Mouse (Mus musculus): ENCODE measurements at regions not wholly inside any gene's neighbourhood (a gene's known extent, or its start where the extent isn't known, plus 50 kb on each side); places are given as distances from the start of the nearest gene placed in this dataset.

DNA sequence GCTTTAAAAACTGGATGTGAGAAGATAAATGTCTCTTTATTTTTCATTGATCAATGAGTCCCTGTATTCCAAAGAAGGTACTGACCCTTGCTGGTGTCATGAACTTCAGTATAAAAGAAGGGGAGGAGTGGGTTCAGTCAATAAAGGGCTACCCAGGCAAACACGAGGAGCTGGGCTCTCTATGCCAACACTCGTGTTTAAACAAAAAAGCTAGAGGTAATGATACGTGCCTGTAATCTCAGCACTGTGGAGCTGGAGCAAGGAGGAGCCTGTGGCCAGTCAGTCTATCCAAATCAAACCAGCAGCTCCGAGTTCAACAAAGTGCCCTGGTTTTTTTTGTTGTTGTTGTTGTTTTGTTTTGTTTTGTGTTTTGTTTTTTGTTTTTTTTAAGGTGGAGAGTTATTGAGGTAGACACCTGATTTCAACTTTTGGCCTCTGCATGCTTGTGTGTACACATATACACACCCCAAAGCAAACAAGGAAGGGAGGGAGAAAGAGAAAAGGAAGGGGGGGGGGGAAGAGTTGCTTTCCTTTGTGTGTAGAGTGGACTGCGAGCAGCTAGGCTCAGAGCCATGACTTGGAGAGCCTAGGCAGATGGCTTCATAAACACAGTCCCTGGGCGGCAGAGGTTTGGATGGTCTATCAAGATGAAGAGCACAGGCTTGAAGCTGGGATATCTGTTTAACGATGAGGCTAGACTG lies 174.2 kb upstream of the Cxcr4 start:
- no peak overlapping the region for H3K27ac ChIP-seq (replicated peaks)
- WGBS, result 50% methylated on average over 7 of the region's 7 CpGs
- ATAC-seq (replicated peaks), result no peak
- H3K9ac ChIP-seq (replicated peaks), result no peak overlapping the region
- no peak overlapping the region for H3K4me2 ChIP-seq (replicated peaks)
- H3K4me3 ChIP-seq, result no peak overlapping the region
- H3K36me3 ChIP-seq, result no peaks in the 10 kb centered on the region
- H3K9me3 ChIP-seq, result no peaks in the 10 kb centered on the region
- H3K4me1 ChIP-seq, result no peaks in the 10 kb centered on the region
- H3K27me3 ChIP-seq, result no peaks in the 10 kb centered on the region

DNA sequence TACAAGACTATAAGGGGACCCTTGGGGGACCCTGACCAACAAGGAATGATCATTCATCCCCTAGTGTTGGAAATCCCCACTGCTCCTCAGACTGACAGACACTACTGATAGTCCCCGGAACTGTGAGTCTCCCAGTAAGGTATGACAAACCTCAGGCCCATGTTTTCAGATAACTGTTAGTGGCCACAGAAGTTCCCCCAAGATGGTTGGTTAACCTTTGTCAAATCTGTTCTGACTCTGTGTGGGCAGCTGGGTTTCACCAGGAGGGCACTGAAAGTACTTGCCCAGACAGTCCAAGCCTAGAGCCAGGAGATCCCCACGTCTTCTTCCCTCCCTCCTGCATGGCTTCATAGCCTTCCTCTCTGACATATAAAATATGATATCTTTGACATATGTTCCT lies 173.5 kb upstream of the Cxcr4 start:
- Histone ChIP-seq H3K4me1 (no peaks in the 10 kb centered on the region), H3K36me3 (no peaks in the 10 kb centered on the region), H3K27me3 (no peaks in the 10 kb centered on the region), H3K27ac (replicated peaks) (no peak overlapping the region), H3K9ac (replicated peaks) (no peak overlapping the region), H3K4me2 (replicated peaks) (no peak overlapping the region), H3K9me3 (no peaks in the 10 kb centered on the region), H3K4me3 (no peak overlapping the region)
- ATAC-seq (replicated peaks), result no peak
- 87% methylated on average over 2 of the region's 2 CpGs for WGBS

DNA sequence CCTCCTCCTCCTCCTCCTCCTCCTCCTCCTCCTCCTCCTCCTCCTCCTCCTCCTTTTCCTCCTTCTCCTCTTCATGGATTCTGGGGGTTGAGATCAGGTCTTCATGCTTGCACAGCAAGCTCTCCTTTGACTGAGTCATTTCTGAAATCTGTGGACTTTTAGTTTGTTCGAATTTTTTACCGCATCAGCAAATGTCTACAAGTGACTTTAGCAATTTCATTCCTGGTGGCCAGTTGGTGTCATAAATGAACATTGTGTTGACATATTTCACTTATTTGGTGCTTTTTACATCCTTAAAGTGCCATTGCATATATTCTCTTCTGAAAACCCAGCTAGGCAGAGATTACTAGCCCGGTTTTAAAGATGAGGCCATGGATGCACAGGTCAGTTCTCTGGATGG lies 173.0 kb upstream of the Cxcr4 start:
- Histone ChIP-seq H3K9me3 (no peaks in the 10 kb centered on the region), H3K4me2 (replicated peaks) (no peak overlapping the region), H3K4me1 (no peaks in the 10 kb centered on the region), H3K4me3 (no peak overlapping the region), H3K9ac (replicated peaks) (no peak overlapping the region), H3K27me3 (no peaks in the 10 kb centered on the region), H3K27ac (replicated peaks) (no peak overlapping the region), H3K36me3 (no peaks in the 10 kb centered on the region)
- WGBS, result 91% methylated on average over 3 of the region's 3 CpGs
- ATAC-seq (replicated peaks), result no peak

DNA sequence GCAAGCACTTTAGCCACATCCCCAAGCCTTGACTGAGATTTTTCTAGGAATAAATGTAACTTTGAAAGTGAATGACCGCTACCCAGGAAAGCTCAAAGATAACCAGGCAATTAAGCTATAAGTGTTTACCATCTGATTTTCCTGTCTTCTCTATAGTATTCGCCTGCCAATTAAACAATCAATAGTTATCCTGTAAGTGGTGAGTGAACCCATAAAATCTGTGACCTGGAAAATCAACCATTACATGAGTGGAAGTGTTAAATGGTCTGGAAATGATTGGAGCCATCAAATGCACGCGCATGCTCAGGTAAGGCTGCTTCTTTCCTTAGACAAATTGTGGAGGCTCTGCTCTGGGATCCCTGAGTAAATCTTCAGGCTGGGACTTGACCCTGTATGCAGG lies 170.8 kb upstream of the Cxcr4 start:
- H3K9me3 ChIP-seq, result no peaks in the 10 kb centered on the region
- no peak for ATAC-seq (replicated peaks)
- WGBS, result 77% methylated on average over 4 of the region's 4 CpGs
- no peak overlapping the region for H3K4me2 ChIP-seq (replicated peaks)
- H3K36me3 ChIP-seq, result no peaks in the 10 kb centered on the region
- H3K4me3 ChIP-seq, result no peak overlapping the region
- H3K9ac ChIP-seq (replicated peaks), result no peak overlapping the region
- H3K27ac ChIP-seq (replicated peaks), result no peak overlapping the region
- H3K4me1 ChIP-seq, result peaks cover 7% of the 10 kb centered on the region; the same call in 1 of the 2 replicates
- no peaks in the 10 kb centered on the region for H3K27me3 ChIP-seq

DNA sequence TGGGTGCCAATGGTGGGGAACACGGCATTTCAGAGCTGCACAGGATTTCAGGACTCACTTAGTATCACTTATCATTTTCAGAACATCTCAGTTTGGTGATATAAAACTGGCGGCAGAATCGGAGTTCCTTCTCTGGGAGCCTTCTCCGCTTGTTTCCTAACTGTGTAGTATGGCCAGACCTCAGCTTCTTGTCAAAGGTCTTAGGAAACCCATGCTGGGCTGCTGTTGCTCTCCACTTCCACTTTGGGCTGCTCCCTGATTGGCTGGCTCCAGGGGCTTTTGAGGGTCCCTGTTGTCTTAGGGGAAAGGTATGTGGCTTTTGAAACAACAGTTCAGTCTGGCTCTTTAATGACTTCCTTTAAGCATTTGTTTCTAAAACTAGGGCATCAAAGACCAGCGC lies 170.0 kb upstream of the Cxcr4 start:
- Histone ChIP-seq H3K4me2 (replicated peaks) (no peak overlapping the region), H3K27me3 (no peaks in the 10 kb centered on the region), H3K4me3 (no peak overlapping the region), H3K9me3 (no peaks in the 10 kb centered on the region), H3K4me1 (peaks cover 7% of the 10 kb centered on the region; the same call in 1 of the 2 replicates), H3K27ac (replicated peaks) (no peak overlapping the region), H3K9ac (replicated peaks) (no peak overlapping the region), H3K36me3 (no peaks in the 10 kb centered on the region)
- no peak for ATAC-seq (replicated peaks)
- 68% methylated on average over 5 of the region's 5 CpGs for WGBS

DNA sequence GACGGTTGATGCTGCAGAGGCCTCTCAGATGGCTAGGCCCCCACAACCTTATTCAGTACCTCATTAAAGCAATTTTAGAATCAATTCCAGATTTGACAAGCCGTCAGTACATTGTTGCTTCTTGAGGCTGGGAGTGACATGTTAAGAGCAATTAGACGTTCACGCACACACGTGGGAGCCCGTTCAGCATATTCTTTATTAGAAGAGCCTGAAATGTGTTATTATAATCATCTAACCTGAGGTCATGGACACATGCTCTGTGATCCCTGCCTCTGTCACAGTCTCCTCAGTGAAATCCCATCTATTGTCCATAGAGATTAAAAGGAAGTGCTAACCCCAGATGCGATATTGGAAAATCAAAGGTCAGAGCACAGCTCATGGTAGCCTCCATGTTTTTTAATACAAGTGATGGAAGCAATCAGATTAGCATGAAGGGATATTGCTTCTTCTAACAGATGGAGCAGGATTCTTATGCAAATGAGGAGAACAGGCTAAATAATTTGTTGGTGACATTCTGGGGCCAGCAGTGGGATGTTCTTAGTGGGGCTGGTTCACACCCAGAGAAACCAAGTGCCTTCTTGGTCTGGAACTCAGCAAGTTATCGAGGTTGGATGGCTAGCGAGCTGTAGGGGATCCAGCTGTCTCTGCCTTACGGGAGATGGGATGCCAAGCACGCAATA lies 166.8 kb upstream of the Cxcr4 start:
- no peak overlapping the region for H3K4me2 ChIP-seq (replicated peaks)
- H3K9ac ChIP-seq (replicated peaks), result no peak overlapping the region
- H3K27ac ChIP-seq (replicated peaks), result peak overlapping the region; percentile 60
- H3K4me3 ChIP-seq, result no peak overlapping the region
- no peaks in the 10 kb centered on the region for H3K27me3 ChIP-seq
- no peaks in the 10 kb centered on the region for H3K36me3 ChIP-seq
- no peaks in the 10 kb centered on the region for H3K9me3 ChIP-seq
- H3K4me1 ChIP-seq, result peaks cover 7% of the 10 kb centered on the region; the same call in 1 of the 2 replicates
- WGBS, result 41% methylated on average over 11 of the region's 11 CpGs
- peak; percentile 75 for ATAC-seq (replicated peaks)

DNA sequence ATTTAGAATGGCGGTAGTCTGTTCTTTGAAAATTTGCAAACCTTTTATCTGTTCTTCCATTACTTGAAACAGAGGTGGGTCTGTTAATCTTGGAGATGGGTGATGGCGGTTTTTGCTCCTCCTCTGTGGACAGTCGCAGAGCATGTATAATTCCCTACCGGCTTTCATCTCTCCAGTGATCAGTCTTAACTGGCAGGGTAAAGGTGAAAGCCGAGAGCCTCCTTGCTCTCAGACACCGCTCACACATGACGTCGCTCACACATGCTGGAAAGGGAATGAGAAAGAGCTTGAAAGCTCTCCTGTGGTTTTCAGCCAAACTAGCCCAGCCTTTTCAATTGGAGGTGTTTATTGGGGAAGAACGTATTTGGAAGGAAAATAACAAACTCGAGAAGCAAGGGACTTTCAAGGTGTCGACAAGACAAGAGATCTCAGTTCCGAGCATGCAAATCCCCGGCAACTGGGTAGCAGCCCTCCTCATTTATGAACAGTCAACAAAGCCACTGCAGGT lies 166.3 kb upstream of the Cxcr4 start:
- no peak overlapping the region for H3K4me2 ChIP-seq (replicated peaks)
- H3K36me3 ChIP-seq, result no peaks in the 10 kb centered on the region
- no peaks in the 10 kb centered on the region for H3K9me3 ChIP-seq
- H3K27ac ChIP-seq (replicated peaks), result peak overlapping the region; percentile 60
- no peaks in the 10 kb centered on the region for H3K27me3 ChIP-seq
- WGBS, result 41% methylated on average over 13 of the region's 13 CpGs
- H3K4me1 ChIP-seq, result peaks cover 7% of the 10 kb centered on the region; the same call in 1 of the 2 replicates
- H3K9ac ChIP-seq (replicated peaks), result no peak overlapping the region
- no peak overlapping the region for H3K4me3 ChIP-seq
- ATAC-seq (replicated peaks), result peak; percentile 62; the same call in 1 of the 2 replicates

DNA sequence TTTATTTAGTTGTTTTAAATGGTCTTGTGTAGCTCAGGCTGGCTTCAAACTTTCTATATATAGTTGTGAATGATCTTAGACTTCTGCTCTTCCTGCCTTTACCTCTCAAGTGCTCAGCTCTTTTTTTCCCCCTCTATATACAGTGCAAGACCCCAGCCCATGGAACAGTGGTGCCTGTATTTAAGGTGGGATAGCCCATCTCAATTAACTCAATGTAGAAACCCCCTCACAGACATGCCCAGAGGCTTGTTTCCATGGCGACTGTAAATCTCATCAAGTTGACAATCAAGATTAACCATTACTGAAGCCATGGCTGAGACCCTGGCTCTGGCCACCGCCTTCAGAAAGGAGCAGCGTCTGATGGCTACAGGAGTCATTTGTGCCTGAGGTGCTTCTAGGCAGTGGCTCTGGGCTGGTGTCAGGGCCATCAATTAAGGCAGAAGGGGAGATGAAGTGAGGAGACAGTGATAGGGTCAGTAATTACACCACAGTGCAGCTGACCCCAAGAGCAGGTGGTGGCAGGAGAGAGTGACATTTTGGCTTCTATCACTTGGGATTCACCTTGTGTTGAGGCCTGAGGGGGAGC lies 161.4 kb upstream of the Cxcr4 start:
- no peaks in the 10 kb centered on the region for H3K36me3 ChIP-seq
- H3K9me3 ChIP-seq, result no peaks in the 10 kb centered on the region
- H3K27ac ChIP-seq (replicated peaks), result no peak overlapping the region
- no peaks in the 10 kb centered on the region for H3K27me3 ChIP-seq
- 53% methylated on average over 3 of the region's 3 CpGs for WGBS
- no peak overlapping the region for H3K4me2 ChIP-seq (replicated peaks)
- H3K4me3 ChIP-seq, result no peak overlapping the region
- no peak for ATAC-seq (replicated peaks)
- H3K9ac ChIP-seq (replicated peaks), result no peak overlapping the region
- peaks cover 3% of the 10 kb centered on the region; the same call in 1 of the 2 replicates for H3K4me1 ChIP-seq

DNA sequence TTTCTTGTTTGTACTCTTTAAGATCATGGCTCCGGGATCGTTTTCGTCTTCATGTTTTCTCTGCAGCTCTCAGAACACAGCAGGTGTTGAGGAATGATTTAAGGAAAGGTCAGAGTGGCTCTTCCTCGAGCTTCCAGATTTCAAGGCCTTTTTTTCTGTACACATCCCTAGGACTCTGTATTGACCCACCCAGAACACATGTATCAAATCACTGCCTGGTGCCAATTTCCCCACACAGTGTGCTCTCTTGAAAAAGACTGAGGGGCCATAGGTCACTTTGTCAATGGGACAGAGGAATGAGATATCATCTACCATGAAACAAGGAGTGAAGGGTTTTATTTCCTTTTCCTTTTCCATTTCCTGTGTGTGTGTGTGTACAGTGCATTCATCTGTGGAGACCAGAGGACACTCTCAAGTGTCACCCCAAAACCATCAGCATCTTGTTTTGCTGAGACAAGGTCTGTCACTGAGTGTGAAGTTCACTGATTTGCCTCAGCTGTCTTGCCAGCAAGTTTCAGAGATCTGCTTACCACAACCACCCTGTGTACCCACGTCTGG lies 157.4 kb upstream of the Cxcr4 start:
- no peak overlapping the region for H3K4me3 ChIP-seq
- H3K36me3 ChIP-seq, result no peaks in the 10 kb centered on the region
- H3K27me3 ChIP-seq, result no peaks in the 10 kb centered on the region
- H3K27ac ChIP-seq (replicated peaks), result no peak overlapping the region
- no peaks in the 10 kb centered on the region for H3K9me3 ChIP-seq
- no peak for ATAC-seq (replicated peaks)
- no peak overlapping the region for H3K4me2 ChIP-seq (replicated peaks)
- H3K4me1 ChIP-seq, result no peaks in the 10 kb centered on the region
- no peak overlapping the region for H3K9ac ChIP-seq (replicated peaks)
- WGBS, result 78% methylated on average over 5 of the region's 5 CpGs

DNA sequence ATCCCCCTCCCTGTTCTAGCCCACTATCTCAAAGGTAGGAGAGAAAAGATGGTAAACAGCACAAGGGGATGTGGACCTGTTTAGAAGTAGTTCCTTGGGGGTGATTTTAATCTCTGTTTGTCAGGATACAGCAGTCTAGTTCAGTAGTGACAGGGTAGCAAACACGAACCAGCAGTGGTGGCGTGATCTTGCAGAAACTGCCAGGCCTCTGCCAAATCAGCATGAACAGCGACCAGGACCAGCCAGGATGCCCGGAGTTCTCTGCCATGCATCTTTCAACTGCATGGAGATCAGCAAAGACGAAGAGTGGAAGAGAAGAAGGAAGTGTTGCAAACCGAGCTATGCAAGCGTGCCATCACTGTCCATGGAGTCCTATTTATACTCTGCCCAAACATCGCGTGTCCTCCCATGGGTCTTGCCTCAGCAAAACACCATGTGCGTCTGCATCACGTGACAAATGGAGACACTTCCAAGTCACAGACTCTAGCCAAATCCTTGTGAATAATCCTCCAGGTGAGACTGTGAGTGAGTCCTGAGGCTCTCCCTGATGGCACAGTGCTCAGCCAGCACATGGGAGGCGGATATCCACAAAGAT lies 155.2 kb upstream of the Cxcr4 start:
- no peak overlapping the region for H3K4me3 ChIP-seq
- H3K27ac ChIP-seq (replicated peaks), result no peak overlapping the region
- H3K9ac ChIP-seq (replicated peaks), result no peak overlapping the region
- no peaks in the 10 kb centered on the region for H3K36me3 ChIP-seq
- ATAC-seq (replicated peaks), result no peak
- no peaks in the 10 kb centered on the region for H3K27me3 ChIP-seq
- no peaks in the 10 kb centered on the region for H3K9me3 ChIP-seq
- 92% methylated on average over 12 of the region's 12 CpGs for WGBS
- H3K4me2 ChIP-seq (replicated peaks), result no peak overlapping the region
- no peaks in the 10 kb centered on the region for H3K4me1 ChIP-seq

DNA sequence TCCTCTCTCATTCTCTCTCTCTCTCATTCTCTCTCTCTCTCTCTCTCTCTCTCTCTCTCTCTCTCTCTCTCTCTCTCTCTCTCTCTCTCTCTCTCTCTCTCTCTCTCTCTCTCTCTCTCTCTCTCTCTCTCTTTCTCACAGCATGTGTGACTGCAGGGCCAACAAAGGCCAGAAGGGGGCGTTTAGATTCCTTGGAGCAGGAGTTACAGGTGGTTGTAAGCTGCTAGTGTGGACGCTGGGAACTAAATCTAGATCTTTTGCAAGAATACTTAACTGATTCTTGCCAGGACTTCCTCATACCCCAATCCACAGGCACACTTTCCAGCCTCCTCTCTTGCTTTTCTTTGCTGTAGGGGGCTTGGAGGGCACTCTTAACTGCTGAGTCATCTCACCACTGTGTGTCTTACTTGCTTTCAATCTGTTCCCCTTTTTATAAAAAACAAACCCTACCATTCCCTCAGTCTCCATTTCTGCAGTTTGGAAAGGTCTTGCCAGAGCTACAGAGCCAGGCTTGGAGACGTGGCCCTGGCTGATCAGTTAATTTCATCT lies 154.4 kb upstream of the Cxcr4 start:
- H3K36me3 ChIP-seq, result no peaks in the 10 kb centered on the region
- H3K9me3 ChIP-seq, result no peaks in the 10 kb centered on the region
- no peaks in the 10 kb centered on the region for H3K27me3 ChIP-seq
- WGBS, result 69% methylated on average over 3 of the region's 3 CpGs
- H3K4me3 ChIP-seq, result no peak overlapping the region
- ATAC-seq (replicated peaks), result no peak
- H3K9ac ChIP-seq (replicated peaks), result no peak overlapping the region
- no peak overlapping the region for H3K27ac ChIP-seq (replicated peaks)
- H3K4me2 ChIP-seq (replicated peaks), result no peak overlapping the region
- H3K4me1 ChIP-seq, result no peaks in the 10 kb centered on the region

DNA sequence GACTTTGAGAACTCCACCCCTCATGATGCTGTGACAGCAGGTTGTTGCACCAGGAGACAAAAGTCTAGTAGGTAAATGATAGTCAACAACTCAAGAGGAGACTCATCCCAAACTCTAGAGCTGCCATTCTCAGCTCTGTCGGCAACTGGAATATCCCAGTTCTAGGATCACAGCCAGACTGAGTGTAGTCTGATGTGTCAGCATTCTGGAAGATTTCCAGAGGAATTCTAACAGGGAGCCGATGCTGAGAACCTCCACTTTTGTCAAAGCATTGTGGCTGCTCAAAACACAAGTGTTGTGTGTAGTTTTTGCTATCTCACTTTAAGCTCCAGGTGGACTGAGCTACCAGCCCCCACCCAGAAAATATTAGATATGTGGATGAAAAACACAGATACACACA lies 148.5 kb upstream of the Cxcr4 start:
- Histone ChIP-seq H3K27me3 (no peaks in the 10 kb centered on the region), H3K4me2 (replicated peaks) (no peak overlapping the region), H3K4me3 (no peak overlapping the region), H3K36me3 (no peaks in the 10 kb centered on the region), H3K9ac (replicated peaks) (no peak overlapping the region), H3K27ac (replicated peaks) (no peak overlapping the region), H3K9me3 (no peaks in the 10 kb centered on the region), H3K4me1 (no peaks in the 10 kb centered on the region)
- 24% methylated on average over 2 of the region's 2 CpGs for WGBS
- 0 out of 2 replicates have a peak, but pooled peaks have one; percentile 13 for ATAC-seq (replicated peaks)
